Mouse (Mus musculus) CH12.LX (cell line): ENCODE measurements at regions not wholly inside any gene's neighbourhood (a gene's known extent, or its start where the extent isn't known, plus 50 kb on each side); places are given as distances from the start of the nearest gene placed in this dataset.

Experiments
- DNase-seq: peaks from one replicate; pipeline ENCODE4 v3.0.0-alpha.2; 2013; ENCODE audit errors: extremely low read depth
- H3K27ac ChIP-seq: 2 replicates; pipeline ENCODE4 v1.5.1; 2012; ENCODE audit warnings: low read depth, mild to moderate bottlenecking, control low read depth, moderate library complexity; ENCODE audit not compliant: insufficient read depth
- H3K27me3 ChIP-seq: replicated peaks from 2 replicates; pipeline ENCODE3; 2012; ENCODE audit warnings: inconsistent platforms
- H3K36me3 ChIP-seq, 2 experiments: replicated peaks in 1 of 2; 2 replicates each; pipeline versions ENCODE3 to v1.6.1; 2012; ENCODE audit warnings: inconsistent platforms in 1 of 2, low read length in 1 of 2, mild to moderate bottlenecking in 1 of 2, mixed read lengths in 1 of 2, moderate library complexity in 1 of 2; ENCODE audit not compliant: control insufficient read depth in 1 of 2, insufficient read depth in 1 of 2
- H3K4me1 ChIP-seq, 2 experiments: 2 replicates each; pipeline ENCODE4 v1.6.1; 2012; ENCODE audit warnings: inconsistent platforms in 1 of 2, moderate library complexity in 1 of 2; ENCODE audit not compliant: insufficient read depth in 2 of 2, control insufficient read depth in 1 of 2
- H3K4me2 ChIP-seq: 2 replicates; pipeline ENCODE4 v1.6.1; 2012; ENCODE audit warnings: low read depth, mild to moderate bottlenecking, control low read depth; ENCODE audit not compliant: poor library complexity, insufficient read depth, severe bottlenecking
- H3K4me3 ChIP-seq, 3 experiments: fragments of 150-350 bp in 1 of 3; sonication (generic) in 1 of 3; replicated peaks in 1 of 3; 2 replicates each; pipeline versions ENCODE3 to v1.5.1; 2011 to 2012; ENCODE audit warnings: low read depth in 2 of 3, low read length in 2 of 3, mild to moderate bottlenecking in 2 of 3, moderate library complexity in 2 of 3, control low read depth in 1 of 3, improper control_type of control experiment in 1 of 3, inconsistent platforms in 1 of 3, mixed read lengths in 1 of 3; ENCODE audit not compliant: poor library complexity in 1 of 3
- H3K79me2 ChIP-seq: replicated peaks from 2 replicates; pipeline ENCODE4 v1.6.1; 2012; ENCODE audit warnings: mild to moderate bottlenecking, moderate library complexity; ENCODE audit not compliant: control insufficient read depth, poor library complexity, insufficient read depth, severe bottlenecking; ENCODE audit errors: extremely low read depth
- H3K9ac ChIP-seq: 2 replicates; pipeline ENCODE4 v1.6.1; 2012; ENCODE audit warnings: low read depth, mild to moderate bottlenecking, control low read depth, moderate library complexity; ENCODE audit not compliant: insufficient read depth
- H3K9me3 ChIP-seq: replicated peaks from 2 replicates; pipeline ENCODE3; 2012; ENCODE audit warnings: low read length, inconsistent platforms, mixed read lengths
- CHD1 ChIP-seq: IDR thresholded peaks from 2 replicates; pipeline ENCODE4 v1.6.1; 2012; ENCODE audit warnings: low read depth, low read length, improper control_type of control experiment, inconsistent platforms
- EP300 ChIP-seq: IDR thresholded peaks from 2 replicates; pipeline ENCODE4 v1.6.1; 2011; ENCODE audit warnings: low read length, improper control_type of control experiment
- MAX ChIP-seq: IDR thresholded peaks from 2 replicates; pipeline ENCODE4 v1.6.1; 2011; ENCODE audit warnings: low read length, improper control_type of control experiment
- NELFE ChIP-seq: IDR thresholded peaks from 2 replicates; pipeline ENCODE4 v1.6.1; 2011; ENCODE audit warnings: low read depth, low read length, improper control_type of control experiment
- PAX5 ChIP-seq: IDR thresholded peaks from 2 replicates; pipeline ENCODE4 v1.6.1; 2012; ENCODE audit warnings: low read length, inconsistent platforms, mixed read lengths
- POLR2A ChIP-seq: IDR thresholded peaks from 2 replicates; pipeline ENCODE4 v1.6.1; 2011; ENCODE audit warnings: low read depth, mild to moderate bottlenecking, improper control_type of control experiment, low read length
- TBP ChIP-seq: conservative IDR thresholded peaks from 2 replicates; pipeline ENCODE4 v1.6.1; 2011; ENCODE audit warnings: low read depth, low read length, improper control_type of control experiment
- ZC3H11A ChIP-seq: IDR thresholded peaks from 2 replicates; pipeline ENCODE4 v1.6.1; 2012; ENCODE audit warnings: low read depth, mild to moderate bottlenecking, inconsistent platforms, low read length, improper control_type of control experiment
- ZNF384 ChIP-seq: IDR thresholded peaks from 2 replicates; pipeline ENCODE4 v1.6.1; 2012; ENCODE audit warnings: low read depth, low read length, improper control_type of control experiment, inconsistent platforms
- dilution Hi-C: fragments of 300-500 bp; cut with MboI; formaldehyde crosslinking; loops from 2 replicates; pipeline ENCODE4 v1.14.3; 2020; ENCODE audit warnings: low sequenced_read_pairs; ENCODE audit not compliant: extremely low pct_unique_long_range_greater_than_20kb, extremely low pct_ligation_motif_present
- in situ Hi-C: fragments of 300-500 bp; cut with MboI; formaldehyde crosslinking; loops from 3 replicates; pipeline ENCODE4 v1.14.3; 2019; ENCODE audit warnings: low sequenced_read_pairs, low pct_ligation_motif_present, low pct_unique_long_range_greater_than_20kb, mixed read lengths

GRCm38 (mm10) chr3:134390472-134391336 lies 154.4 kb downstream of the Cxxc4 start:
- dilution Hi-C loops: no loop called here
- no peak overlapping the region for H3K4me2 ChIP-seq
- H3K9ac ChIP-seq: no peak overlapping the region
- H3K27me3 ChIP-seq: no peaks in the 10 kb centered on the region
- H3K9me3 ChIP-seq: no peaks in the 10 kb centered on the region
- H3K4me1 ChIP-seq: no peaks in the 10 kb centered on the region
- H3K79me2 ChIP-seq: no peaks in the 10 kb centered on the region
- H3K4me3 ChIP-seq: no peak overlapping the region
- TF ChIP-seq PAX5: no peak
- no peak for DNase-seq
- in situ Hi-C loops: no loop called here
- no peak overlapping the region for H3K27ac ChIP-seq
- H3K36me3 ChIP-seq: no peaks in the 10 kb centered on the region

- H3K4me1 ChIP-seq: no peaks in the 10 kb centered on the region
- dilution Hi-C loops: no loop called here
- H3K36me3 ChIP-seq: no peaks in the 10 kb centered on the region
- no peak overlapping the region for H3K9ac ChIP-seq
- no peaks in the 10 kb centered on the region for H3K79me2 ChIP-seq
- no peak overlapping the region for H3K4me3 ChIP-seq
- no peak for TF ChIP-seq POLR2A
- TF ChIP-seq, all 38 proteins: peak for 0
- in situ Hi-C loops: no loop called here
- no peaks in the 10 kb centered on the region for H3K27me3 ChIP-seq
- H3K27ac ChIP-seq: no peak overlapping the region
- no peaks in the 10 kb centered on the region for H3K9me3 ChIP-seq
- DNase-seq: no peak
- no peak overlapping the region for H3K4me2 ChIP-seq
Measured at GRCm38 (mm10) chr3:134400395-134401090, 164.3 kb downstream of the Cxxc4 start.

- in situ Hi-C loops: no loop called here
- Histone ChIP-seq H3K4me2 (no peak overlapping the region), H3K27ac (no peak overlapping the region), H3K4me1 (no peaks in the 10 kb centered on the region), H3K9me3 (no peaks in the 10 kb centered on the region), H3K9ac (no peak overlapping the region), H3K27me3 (no peaks in the 10 kb centered on the region), H3K36me3 (no peaks in the 10 kb centered on the region), H3K79me2 (no peaks in the 10 kb centered on the region), H3K4me3 (no peak overlapping the region)
- TF ChIP-seq NELFE (no peak), PAX5 (no peak), ZC3H11A (no peak), TBP (no peak), ZNF384 (no peak), MAX (no peak), CHD1 (no peak), EP300 (no peak)
- dilution Hi-C loops: no loop called here
- DNase-seq: no peak
Measured at GRCm38 (mm10) chr3:134415606-134416328, 179.5 kb downstream of the Cxxc4 start.
